Mouse (Mus musculus): ENCODE results near the gene Armh1.

- TF ChIP-seq CTCF (IDR thresholded peaks at IDR 0.05): no peak; the same call in 1 of the 2 replicates
- no peak for TF ChIP-seq POLR2A (IDR thresholded peaks at IDR 0.05; ENCODE audit: insufficient read depth, low read depth, low read length)
Measured at GRCm38 (mm10) chr4:117218517-117219219, 33.3 kb downstream of the Armh1 start.
